Mouse (Mus musculus) lung, adult 2 months (tissue): ENCODE data around the gene Ranbp9.

Source experiments
- CTCF ChIP-seq: fragments of 200-500 bp; IDR thresholded peaks from 2 replicates; pipeline ENCODE4 v1.5.1; 2011; ENCODE audit warnings: mild to moderate bottlenecking, low read length, control low read depth; ENCODE audit not compliant: insufficient read depth
- POLR2A ChIP-seq: fragments of 200-500 bp; IDR thresholded peaks from 2 replicates; pipeline ENCODE4 v1.6.1; 2011; ENCODE audit warnings: low read depth, mild to moderate bottlenecking, control low read depth, low read length, borderline replicate concordance; ENCODE audit errors: extremely low read depth

- TF ChIP-seq CTCF: no peak
- no peak for TF ChIP-seq POLR2A
Measured at GRCm38 (mm10) chr13:43514950-43515358, 33.9 kb upstream of the Ranbp9 start.
